Mouse (Mus musculus) limb, embryonic 14.5 days (tissue): ENCODE measurements around the gene Thbs2. TPM values are rescaled to one million over a fixed set of nuclear protein-coding genes. Genes with fewer than 3 reads are reported as not detected.

Experiments
- ATAC-seq: fragments of 200-750 bp; cut with Nextera tagmentation; 2 replicates; pipeline ENCODE4 v1.8.0; 2017; ENCODE audit warnings: low read depth, moderate number of reproducible peaks, moderate TSS enrichment; ENCODE audit not compliant: low FRiP score
- DNase-seq: peaks from one replicate; pipeline ENCODE4 v3.0.0-alpha.2; 2015; ENCODE audit warnings: low spot score
- H3K27ac ChIP-seq: fragments of 300-500 bp; sonication (generic); replicated peaks from 2 replicates; pipeline ENCODE4 v1.5.1; 2014; ENCODE audit warnings: low read depth, mild to moderate bottlenecking, low read length, moderate library complexity, mixed read lengths
- H3K27me3 ChIP-seq: fragments of 300-500 bp; sonication (generic); 2 replicates; pipeline ENCODE4 v1.6.1; 2014; ENCODE audit warnings: low read length, mixed read lengths; ENCODE audit not compliant: control insufficient read depth, insufficient read depth
- H3K36me3 ChIP-seq: fragments of 300-500 bp; sonication (generic); 2 replicates; pipeline ENCODE4 v1.6.1; 2014; ENCODE audit warnings: mild to moderate bottlenecking, low read length, moderate library complexity, mixed read lengths; ENCODE audit not compliant: control insufficient read depth, insufficient read depth
- H3K4me1 ChIP-seq: fragments of 300-500 bp; sonication (generic); 2 replicates; pipeline ENCODE4 v1.6.1; 2014; ENCODE audit warnings: antibody characterized with exemption, low read length, mixed read lengths; ENCODE audit not compliant: control insufficient read depth, insufficient read depth
- H3K4me2 ChIP-seq: fragments of 300-500 bp; sonication (generic); replicated peaks from 2 replicates; pipeline ENCODE4 v1.6.1; 2014; ENCODE audit warnings: low read depth, mild to moderate bottlenecking, low read length, moderate library complexity; ENCODE audit not compliant: severe bottlenecking
- H3K4me3 ChIP-seq: fragments of 300-500 bp; sonication (generic); replicated peaks from 2 replicates; pipeline ENCODE4 v1.5.1; 2014; ENCODE audit warnings: low read length
- H3K9ac ChIP-seq: fragments of 300-500 bp; sonication (generic); 2 replicates; pipeline ENCODE4 v1.6.1; 2014; ENCODE audit warnings: mild to moderate bottlenecking, low read depth, low read length, moderate library complexity; ENCODE audit not compliant: severe bottlenecking
- H3K9me3 ChIP-seq: fragments of 300-500 bp; sonication (generic); 2 replicates; pipeline ENCODE4 v1.6.1; 2016; ENCODE audit warnings: low read length; ENCODE audit not compliant: control insufficient read depth
- POLR2A ChIP-seq: fragments of 200-500 bp; IDR thresholded peaks from 2 replicates; pipeline ENCODE4 v1.8.0; 2012; ENCODE audit warnings: inconsistent platforms, mild to moderate bottlenecking, moderate library complexity, borderline replicate concordance; ENCODE audit not compliant: insufficient read depth, insufficient read length; ENCODE audit errors: extremely low read depth
- WGBS: fragments of 180-500 bp; shearing (Covaris S2); extraction: QIAGEN DNeasy Blood & Tissue Kit; methylation state at CpG from one replicate; pipeline ENCODE4 v1.1.7; 2014; 5-methylcytosine and 5-hydroxymethylcytosine counted together
- polyA plus RNA-seq, 2 experiments: library from polyadenylated mRNA; depleted of rRNA in 1 of 2; stranded (reverse) in 1 of 2; unstranded in 1 of 2; fragments of >200 nt; fragmentation: Nextera tagmentation in 1 of 2; extraction: Ambion mirVana in 1 of 2; gene quantifications; 2 replicates each; pipeline versions ENCODE4 v1.2.1 to v1.2.3; 2012 to 2014

Gene Thbs2
- polyA plus RNA-seq, 2 experiments, result 78.6 to 92.6 TPM

DNA sequence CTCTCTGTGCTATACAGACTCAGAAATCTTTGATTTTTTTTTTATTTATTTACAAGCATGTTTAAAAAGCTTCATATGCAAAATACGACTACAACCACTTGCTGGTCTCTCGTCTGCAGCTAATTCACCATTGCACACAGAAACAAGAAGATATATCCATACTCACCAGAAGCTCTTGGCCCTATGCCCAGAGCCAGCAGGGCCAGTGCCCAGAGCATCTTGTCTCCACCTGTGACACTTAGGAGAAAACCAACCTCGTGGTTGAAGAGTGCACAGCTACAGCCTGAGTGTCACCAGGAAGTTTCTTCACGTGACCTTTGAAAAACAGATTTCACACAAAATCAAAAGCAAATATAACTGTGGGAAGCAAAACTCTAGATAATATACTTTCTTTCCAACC is 2.8 kb downstream of the Thbs2 start:
- Histone ChIP-seq H3K4me2 (peak overlapping the region; percentile 47), H3K27me3 (no peaks in the 10 kb centered on the region), H3K4me1 (peaks cover 3% of the 10 kb centered on the region; the same call in 1 of the 2 replicates), H3K9me3 (no peaks in the 10 kb centered on the region), H3K27ac (no peak overlapping the region), H3K9ac (no peak overlapping the region), H3K4me3 (peak overlapping the region; percentile 36), H3K36me3 (peaks cover 5% of the 10 kb centered on the region; the same call in 1 of the 2 replicates)
- ATAC-seq (no peak), DNase-seq (no peak)
- TF ChIP-seq POLR2A, result no peak
- WGBS, result 49% methylated on average over 4 of the region's 4 CpGs

DNA sequence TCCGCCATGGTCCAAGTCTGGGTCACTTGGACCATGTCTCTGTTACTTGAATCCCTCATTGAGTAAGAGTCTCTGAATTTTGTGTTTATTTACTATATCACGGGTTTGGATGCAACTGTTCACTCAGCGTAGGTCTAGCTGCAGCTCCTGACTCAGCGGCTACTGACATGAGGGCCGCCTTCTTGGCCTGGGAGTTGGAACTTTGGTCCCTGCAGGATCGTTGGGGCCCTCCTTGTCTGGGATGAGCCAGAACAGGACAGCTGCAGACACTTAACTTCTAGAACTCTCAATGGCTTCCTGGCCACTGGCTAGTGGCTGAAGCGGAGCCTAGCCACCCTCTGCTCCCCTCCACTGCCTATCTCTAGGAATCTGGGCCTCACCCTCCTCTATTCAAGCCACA is 11.2 kb downstream of the Thbs2 start:
- TF ChIP-seq POLR2A, result no peak
- ATAC-seq (no peak), DNase-seq (no peak)
- no peaks in the 10 kb centered on the region for H3K27me3 ChIP-seq
- H3K4me3 ChIP-seq, result no peak overlapping the region
- H3K27ac ChIP-seq, result no peak overlapping the region
- no peaks in the 10 kb centered on the region for H3K9me3 ChIP-seq
- H3K4me1 ChIP-seq, result no peaks in the 10 kb centered on the region
- peaks cover 26% of the 10 kb centered on the region for H3K36me3 ChIP-seq
- 88% methylated on average over 7 of the region's 7 CpGs for WGBS
- H3K9ac ChIP-seq, result no peak overlapping the region
- no peak overlapping the region for H3K4me2 ChIP-seq

DNA sequence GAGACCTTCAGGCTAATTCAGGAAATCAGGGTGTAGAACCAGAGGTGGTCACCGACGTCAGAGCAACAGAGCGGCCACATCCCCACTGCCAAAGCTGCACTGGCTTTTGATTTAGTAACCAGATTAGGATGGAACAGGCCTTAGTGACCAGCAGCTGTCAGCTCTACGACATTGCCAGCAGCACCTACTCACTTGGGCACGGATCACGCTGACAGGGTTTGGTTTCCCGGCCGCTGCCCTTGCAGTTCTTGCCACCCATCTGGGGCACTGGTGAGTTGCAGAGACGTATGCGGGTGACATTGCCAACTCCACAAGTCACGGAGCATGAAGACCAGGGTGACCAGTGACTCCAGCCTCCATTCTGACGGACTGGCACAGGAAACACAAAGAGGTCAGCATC is 13.0 kb downstream of the Thbs2 start:
- WGBS, result 88% methylated on average over 12 of the region's 12 CpGs
- no peak for DNase-seq
- Histone ChIP-seq H3K27ac (no peak overlapping the region), H3K9me3 (no peaks in the 10 kb centered on the region), H3K27me3 (no peaks in the 10 kb centered on the region), H3K4me2 (no peak overlapping the region), H3K4me1 (no peaks in the 10 kb centered on the region), H3K9ac (no peak overlapping the region), H3K4me3 (no peak overlapping the region), H3K36me3 (peaks cover 33% of the 10 kb centered on the region)
- no peak for ATAC-seq
- TF ChIP-seq POLR2A, result no peak

DNA sequence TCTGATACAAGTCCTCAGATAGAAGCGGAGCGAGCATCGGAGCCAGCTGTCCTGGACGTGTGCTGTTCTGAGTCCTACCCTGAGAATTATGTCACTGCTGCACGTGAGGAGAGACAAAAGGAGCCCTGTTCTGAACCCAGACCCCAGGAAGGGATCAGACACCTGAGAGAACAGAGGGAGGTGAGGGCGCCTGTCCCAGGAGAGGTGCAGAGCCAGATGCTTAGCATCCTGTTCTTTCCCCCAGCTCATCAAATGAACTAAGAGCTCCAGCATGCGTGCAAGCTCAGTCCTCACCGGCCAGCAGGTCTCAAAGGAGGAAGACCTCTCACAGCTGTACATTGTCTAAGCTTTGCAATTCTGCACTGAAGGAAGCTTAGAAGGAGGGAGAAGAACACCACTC is 16.8 kb downstream of the Thbs2 start:
- H3K4me3 ChIP-seq, result no peak overlapping the region
- no peaks in the 10 kb centered on the region for H3K4me1 ChIP-seq
- 74% methylated on average over 8 of the region's 8 CpGs for WGBS
- H3K9me3 ChIP-seq, result no peaks in the 10 kb centered on the region
- no peak overlapping the region for H3K27ac ChIP-seq
- ATAC-seq (peak; percentile 64; the same call in 1 of the 2 replicates), DNase-seq (peak; percentile 16)
- H3K9ac ChIP-seq, result no peak overlapping the region
- H3K27me3 ChIP-seq, result no peaks in the 10 kb centered on the region
- no peak for TF ChIP-seq POLR2A
- H3K4me2 ChIP-seq, result no peak overlapping the region
- H3K36me3 ChIP-seq, result peaks cover 22% of the 10 kb centered on the region

DNA sequence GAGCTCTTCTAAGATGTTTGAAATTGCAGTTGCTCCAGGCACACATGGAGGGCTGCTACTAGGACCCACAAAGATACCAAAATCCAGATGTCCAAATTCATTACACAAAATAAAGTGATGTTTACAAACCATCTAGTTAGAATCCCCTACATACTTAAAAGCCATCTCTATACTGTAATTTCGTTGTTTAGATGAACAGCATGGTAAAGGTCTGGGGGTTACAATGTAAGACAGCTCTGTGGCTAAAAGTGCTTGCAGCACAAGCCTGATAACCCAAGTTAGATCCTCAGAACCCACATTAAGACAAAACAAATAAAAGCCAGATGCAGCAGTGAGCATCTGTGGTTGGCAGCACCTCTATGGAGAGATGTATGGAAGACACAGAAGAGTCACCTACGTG is 18.5 kb downstream of the Thbs2 start:
- Histone ChIP-seq H3K36me3 (peaks cover 22% of the 10 kb centered on the region), H3K9me3 (no peaks in the 10 kb centered on the region), H3K4me2 (no peak overlapping the region), H3K4me1 (no peaks in the 10 kb centered on the region), H3K27me3 (no peaks in the 10 kb centered on the region), H3K9ac (no peak overlapping the region), H3K27ac (no peak overlapping the region), H3K4me3 (no peak overlapping the region)
- 84% methylated on average over 2 of the region's 2 CpGs for WGBS
- ATAC-seq, result no peak
- no peak for TF ChIP-seq POLR2A
- no peak for DNase-seq

DNA sequence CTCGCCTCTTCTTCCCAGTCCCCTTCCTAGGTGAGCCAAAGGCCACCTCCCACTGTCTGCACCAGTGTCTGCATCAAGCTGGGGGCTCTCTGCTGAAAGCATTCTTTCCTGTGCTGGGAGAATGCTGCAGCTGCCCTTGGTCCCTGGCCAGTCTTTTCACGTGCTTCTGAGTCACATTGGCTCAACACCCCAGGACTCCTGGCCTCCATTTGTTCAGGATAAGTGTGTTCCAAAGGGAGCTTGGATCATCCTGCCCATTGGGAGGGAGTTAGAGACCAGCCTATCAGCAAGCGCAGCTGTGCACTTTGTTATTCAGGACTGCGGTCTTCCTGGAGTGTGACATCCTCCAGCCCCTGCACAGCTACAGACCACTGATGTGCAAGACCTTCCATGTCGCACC is 21.6 kb downstream of the Thbs2 start:
- WGBS, result 50% methylated on average over 5 of the region's 5 CpGs
- H3K4me1 ChIP-seq, result no peaks in the 10 kb centered on the region
- no peak for TF ChIP-seq POLR2A
- no peak overlapping the region for H3K4me3 ChIP-seq
- H3K9me3 ChIP-seq, result no peaks in the 10 kb centered on the region
- H3K36me3 ChIP-seq, result peaks cover 42% of the 10 kb centered on the region
- no peak for DNase-seq
- H3K27me3 ChIP-seq, result no peaks in the 10 kb centered on the region
- H3K9ac ChIP-seq, result no peak overlapping the region
- no peak overlapping the region for H3K4me2 ChIP-seq
- H3K27ac ChIP-seq, result no peak overlapping the region
- ATAC-seq, result 0 out of 2 replicates have a peak, but pooled peaks have one; percentile 3
